Mouse (Mus musculus) kidney, embryonic 16.5 days (tissue): ENCODE measurements at regions not wholly inside any gene's neighbourhood (a gene's known extent, or its start where the extent isn't known, plus 50 kb on each side); places are given as distances from the start of the nearest gene placed in this dataset.
A peak's percentile ranks its signal among the peaks of the same experiment; 100 is the strongest.
"Not testable (repeated sequence)": the region's sequence is repeated elsewhere in the genome, so short reads cannot be mapped to it uniquely, and the experiment has no call there.

Experiments
- ATAC-seq: fragments of 200-750 bp; cut with Nextera tagmentation; 2 replicates; pipeline ENCODE4 v1.8.0; 2017; ENCODE audit warnings: moderate TSS enrichment; ENCODE audit not compliant: low FRiP score, low TSS enrichment
- H3K27ac ChIP-seq: fragments of 300-500 bp; sonication (generic); 2 replicates; pipeline ENCODE4 v1.5.1; 2014; ENCODE audit warnings: low read length
- H3K27me3 ChIP-seq: fragments of 300-500 bp; sonication (generic); 2 replicates; pipeline ENCODE4 v1.6.1; 2014; ENCODE audit warnings: low read length, control low read depth, mixed read lengths; ENCODE audit not compliant: insufficient read depth
- H3K36me3 ChIP-seq: fragments of 300-500 bp; sonication (generic); 2 replicates; pipeline ENCODE4 v1.6.1; 2014; ENCODE audit warnings: low read length, control low read depth, mixed read lengths; ENCODE audit not compliant: insufficient read depth
- H3K4me1 ChIP-seq: fragments of 300-500 bp; sonication (generic); 2 replicates; pipeline ENCODE4 v1.6.1; 2014; ENCODE audit warnings: low read length, control low read depth, mixed read lengths; ENCODE audit not compliant: insufficient read depth
- H3K4me2 ChIP-seq: fragments of 300-500 bp; sonication (generic); replicated peaks from 2 replicates; pipeline ENCODE4 v1.6.1; 2014; ENCODE audit warnings: low read depth, low read length
- H3K4me3 ChIP-seq: fragments of 300-500 bp; sonication (generic); 2 replicates; pipeline ENCODE4 v1.5.1; 2014; ENCODE audit warnings: mild to moderate bottlenecking, low read length
- H3K9ac ChIP-seq: fragments of 300-500 bp; sonication (generic); replicated peaks from 2 replicates; pipeline ENCODE4 v1.6.1; 2014; ENCODE audit warnings: low read length
- H3K9me3 ChIP-seq: fragments of 300-500 bp; sonication (generic); 2 replicates; pipeline ENCODE4 v1.6.1; 2016; ENCODE audit warnings: low read length, control low read depth
- WGBS: fragments of 180-500 bp; shearing (Covaris S2); extraction: QIAGEN DNeasy Blood & Tissue Kit; methylation state at CpG from one replicate; pipeline ENCODE4 v1.1.7; 2014; 5-methylcytosine and 5-hydroxymethylcytosine counted together

DNA sequence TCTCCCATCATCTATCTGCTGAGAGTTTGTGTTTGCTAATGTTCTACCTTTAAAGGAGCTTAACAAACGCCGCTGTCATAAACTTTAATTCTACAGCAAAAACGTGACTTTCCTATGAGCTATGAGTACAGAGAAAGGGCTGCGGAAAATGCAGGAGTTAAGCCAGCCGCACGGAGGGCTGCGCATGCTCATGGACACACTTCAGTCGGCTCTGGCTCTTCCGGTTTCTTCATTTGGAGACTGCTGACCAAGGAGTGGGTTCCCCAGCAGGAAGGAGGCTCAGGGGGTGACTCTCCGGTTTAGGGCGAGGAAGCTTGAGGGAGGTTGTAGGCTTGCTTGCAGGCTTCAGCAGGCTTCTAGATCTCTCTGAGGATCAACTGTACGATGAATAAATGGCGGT is 59.3 kb downstream of the Sox2 start:
- no peak overlapping the region for H3K4me3 ChIP-seq
- no peaks in the 10 kb centered on the region for H3K9me3 ChIP-seq
- no peak overlapping the region for H3K9ac ChIP-seq
- peak overlapping the region; percentile 43; the same call in 1 of the 2 replicates for H3K27ac ChIP-seq
- no peak overlapping the region for H3K4me2 ChIP-seq
- no peaks in the 10 kb centered on the region for H3K36me3 ChIP-seq
- WGBS = 70% methylated on average over 13 of the region's 13 CpGs
- H3K4me1 ChIP-seq = no peaks in the 10 kb centered on the region
- peak; percentile 59; the same call in 1 of the 2 replicates for ATAC-seq
- H3K27me3 ChIP-seq = no peaks in the 10 kb centered on the region

DNA sequence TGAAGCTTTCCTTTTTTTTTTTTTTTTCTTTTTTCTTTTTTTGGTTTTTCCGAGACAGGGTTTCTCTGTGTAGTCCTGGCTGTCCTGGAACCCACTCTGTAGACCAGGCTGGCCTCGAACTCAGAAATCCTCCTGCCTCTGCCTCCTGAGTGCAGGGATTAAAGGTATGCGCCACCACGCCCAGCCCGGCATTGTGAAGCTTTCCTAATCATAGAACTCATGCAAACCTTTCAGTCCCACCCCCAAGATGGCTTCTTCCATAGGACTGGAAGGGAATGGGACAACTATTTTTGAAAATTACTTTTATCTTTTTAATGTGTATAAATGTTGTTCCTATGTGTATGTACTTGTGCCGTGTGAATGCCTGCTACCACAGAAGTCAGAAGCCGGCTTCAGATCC is 61.9 kb downstream of the Sox2 start:
- not testable (repeated sequence) for ATAC-seq, H3K4me1 ChIP-seq, H3K27me3 ChIP-seq, H3K9ac ChIP-seq, H3K27ac ChIP-seq, H3K36me3 ChIP-seq, H3K9me3 ChIP-seq, H3K4me3 ChIP-seq, H3K4me2 ChIP-seq
- WGBS = 96% methylated on average over 7 of the region's 7 CpGs

DNA sequence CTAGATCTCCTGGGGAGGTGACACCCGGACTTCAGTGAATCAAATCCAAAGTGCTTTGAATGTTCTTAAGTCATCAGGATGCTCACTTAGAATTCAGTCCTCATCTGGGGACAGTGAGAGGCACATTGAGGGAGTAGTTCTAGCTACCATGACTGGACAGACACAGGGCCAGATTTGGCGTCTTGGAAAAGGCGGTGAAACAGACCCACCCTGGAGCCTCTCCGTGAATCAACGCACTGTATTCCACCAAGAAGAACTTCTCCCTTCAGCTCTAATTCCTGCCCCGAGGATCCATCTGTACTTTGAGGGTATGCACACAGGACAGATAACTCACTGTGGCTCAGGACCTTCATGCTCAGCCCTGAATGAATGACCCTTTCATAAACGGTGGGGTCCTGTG is 72.3 kb downstream of the Sox2 start:
- Histone ChIP-seq H3K4me2 (no peak overlapping the region), H3K36me3 (no peaks in the 10 kb centered on the region), H3K27ac (no peak overlapping the region), H3K9ac (no peak overlapping the region), H3K27me3 (no peaks in the 10 kb centered on the region), H3K4me3 (no peak overlapping the region), H3K9me3 (no peaks in the 10 kb centered on the region; the same call in 1 of the 2 replicates), H3K4me1 (no peaks in the 10 kb centered on the region)
- WGBS = 84% methylated on average over 7 of the region's 7 CpGs
- no peak for ATAC-seq

DNA sequence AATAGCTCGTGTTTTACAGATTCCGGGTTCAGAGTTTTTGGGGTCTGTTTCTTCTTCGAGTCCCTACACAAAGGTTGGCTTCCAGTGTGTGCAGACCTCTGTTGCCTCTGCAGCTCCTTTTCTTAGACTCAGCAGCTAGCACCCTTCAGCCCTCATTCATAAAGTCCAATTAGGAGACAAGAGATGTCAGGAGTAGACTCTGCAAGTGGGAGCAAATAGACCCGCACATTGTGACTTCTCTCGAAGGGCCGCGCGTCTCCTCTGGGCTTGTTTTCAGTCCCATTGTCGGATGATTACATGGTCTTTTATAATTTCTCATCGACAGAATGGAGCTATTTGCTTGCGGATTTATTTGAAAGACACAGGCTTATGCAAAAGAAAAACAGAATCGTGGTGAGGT is 76.8 kb downstream of the Sox2 start:
- H3K4me3 ChIP-seq = no peak overlapping the region
- H3K9ac ChIP-seq = no peak overlapping the region
- no peak for ATAC-seq
- H3K4me1 ChIP-seq = no peaks in the 10 kb centered on the region
- no peaks in the 10 kb centered on the region for H3K9me3 ChIP-seq
- H3K27me3 ChIP-seq = no peaks in the 10 kb centered on the region
- H3K36me3 ChIP-seq = no peaks in the 10 kb centered on the region
- no peak overlapping the region for H3K4me2 ChIP-seq
- 88% methylated on average over 12 of the region's 12 CpGs for WGBS
- no peak overlapping the region for H3K27ac ChIP-seq

DNA sequence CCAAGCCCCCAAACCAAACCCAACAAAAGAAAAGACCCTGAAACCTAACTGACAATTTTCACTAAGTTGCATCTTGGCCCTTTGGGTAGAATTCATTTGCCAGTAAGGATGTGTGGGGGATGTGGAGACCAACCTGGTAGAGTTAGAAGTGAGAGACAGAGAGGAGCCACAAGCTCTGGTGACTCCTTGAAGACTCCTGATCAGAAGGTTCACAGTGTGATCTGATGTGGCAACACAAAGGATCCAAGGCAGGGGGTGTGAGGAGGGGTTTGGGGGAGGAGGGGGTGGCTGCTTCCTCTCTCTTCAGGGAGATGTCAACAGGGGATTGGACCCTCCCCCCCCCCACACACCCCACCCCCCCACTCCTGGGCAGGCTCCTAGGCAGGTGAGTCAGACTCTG is 78.1 kb downstream of the Sox2 start:
- Histone ChIP-seq H3K9ac (no peak overlapping the region), H3K4me1 (no peaks in the 10 kb centered on the region), H3K9me3 (no peaks in the 10 kb centered on the region), H3K27ac (no peak overlapping the region), H3K36me3 (no peaks in the 10 kb centered on the region), H3K27me3 (no peaks in the 10 kb centered on the region), H3K4me2 (no peak overlapping the region), H3K4me3 (no peak overlapping the region)
- ATAC-seq = no peak

DNA sequence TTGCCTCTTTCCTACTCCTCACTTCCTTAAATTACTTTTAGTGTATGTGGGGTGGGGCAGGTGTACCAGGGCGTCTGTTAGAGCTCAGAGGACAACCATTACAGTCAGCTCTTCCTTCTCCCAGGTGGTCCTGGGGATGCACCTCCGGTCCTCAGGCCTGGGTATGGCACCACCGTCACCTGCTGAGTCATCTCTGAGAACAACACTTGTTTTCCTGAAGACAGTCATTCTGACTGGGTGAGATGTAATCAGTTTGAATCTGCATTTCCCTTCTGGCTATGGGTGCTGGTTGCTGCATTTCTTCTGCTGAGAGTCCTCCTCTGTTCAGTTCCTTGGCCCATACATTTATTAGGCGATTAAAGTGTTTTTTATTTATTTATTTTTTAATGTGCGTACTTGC is 84.8 kb downstream of the Sox2 start:
- H3K9me3 ChIP-seq = no peaks in the 10 kb centered on the region
- no peak overlapping the region for H3K4me3 ChIP-seq
- H3K9ac ChIP-seq = no peak overlapping the region
- no peaks in the 10 kb centered on the region for H3K27me3 ChIP-seq
- H3K36me3 ChIP-seq = no peaks in the 10 kb centered on the region
- no peak overlapping the region for H3K27ac ChIP-seq
- no peak for ATAC-seq
- 91% methylated on average over 5 of the region's 5 CpGs for WGBS
- no peak overlapping the region for H3K4me2 ChIP-seq
- H3K4me1 ChIP-seq = no peaks in the 10 kb centered on the region

DNA sequence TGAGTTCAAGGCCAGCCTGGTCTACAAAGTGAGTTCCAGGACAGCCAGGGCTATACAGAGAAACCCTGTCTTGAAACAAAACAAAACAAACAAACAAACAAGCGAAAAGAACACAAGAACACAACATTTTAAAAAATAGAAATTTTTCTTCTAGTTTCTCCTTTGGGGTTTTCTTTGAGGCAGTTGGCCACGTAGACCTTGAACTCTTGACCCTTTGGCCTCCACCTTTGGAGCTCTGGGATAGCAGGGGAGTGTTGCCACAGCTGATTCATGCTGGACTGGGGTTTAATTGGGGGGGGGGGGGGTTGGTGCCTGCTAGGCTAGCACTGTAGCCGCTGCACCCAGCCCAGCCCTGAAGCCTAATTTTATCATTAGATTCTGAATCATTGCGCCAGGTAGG is 87.8 kb downstream of the Sox2 start:
- Histone ChIP-seq H3K4me1 (no peaks in the 10 kb centered on the region), H3K4me3 (no peak overlapping the region), H3K27ac (no peak overlapping the region), H3K4me2 (no peak overlapping the region), H3K9me3 (no peaks in the 10 kb centered on the region), H3K9ac (no peak overlapping the region), H3K27me3 (no peaks in the 10 kb centered on the region), H3K36me3 (no peaks in the 10 kb centered on the region)
- ATAC-seq = no peak
- 85% methylated on average over 4 of the region's 4 CpGs for WGBS

DNA sequence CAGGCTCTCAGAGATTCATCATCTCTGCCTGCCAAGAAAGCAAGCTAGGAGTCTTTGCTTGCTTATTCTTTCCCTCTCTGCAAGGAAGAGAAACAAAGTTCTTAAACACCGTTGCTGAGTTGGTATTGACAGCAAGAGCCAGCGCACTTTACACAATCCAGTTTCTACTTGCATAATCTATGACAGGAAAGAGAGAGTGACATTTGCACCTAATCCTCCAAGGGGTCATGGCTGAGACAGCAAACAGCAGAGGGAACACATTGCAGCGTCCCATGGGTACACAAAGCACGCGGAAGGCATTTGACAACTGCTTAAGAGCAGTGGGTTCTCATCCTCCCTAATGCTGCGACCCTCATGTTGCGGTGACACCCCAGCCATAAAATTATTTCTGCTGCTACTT is 88.7 kb downstream of the Sox2 start:
- Histone ChIP-seq H3K36me3 (no peaks in the 10 kb centered on the region), H3K4me1 (no peaks in the 10 kb centered on the region), H3K4me2 (no peak overlapping the region), H3K4me3 (no peak overlapping the region), H3K27ac (no peak overlapping the region), H3K27me3 (no peaks in the 10 kb centered on the region), H3K9ac (no peak overlapping the region), H3K9me3 (no peaks in the 10 kb centered on the region)
- 51% methylated on average over 7 of the region's 7 CpGs for WGBS
- ATAC-seq = no peak

DNA sequence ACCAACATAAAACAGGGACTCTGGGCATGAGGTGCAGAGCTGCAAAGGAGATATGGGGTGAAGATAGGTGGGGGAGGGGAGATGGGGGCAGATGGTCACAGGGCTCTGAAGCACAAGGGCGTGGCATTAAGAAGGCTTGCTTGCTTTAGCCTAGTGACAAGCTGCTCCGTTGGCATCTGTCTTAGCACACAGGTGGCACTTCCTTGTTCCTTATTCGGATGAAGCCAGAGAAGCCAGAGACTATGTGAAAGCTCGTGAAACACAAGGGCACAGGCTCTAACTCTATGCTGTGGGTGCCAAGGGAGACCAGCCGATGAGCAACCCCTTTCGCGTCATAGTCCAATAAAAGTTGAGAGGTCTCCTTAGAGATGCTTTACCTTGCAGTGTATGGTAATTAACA is 89.5 kb downstream of the Sox2 start:
- 78% methylated on average over 7 of the region's 7 CpGs for WGBS
- Histone ChIP-seq H3K4me2 (no peak overlapping the region), H3K27me3 (no peaks in the 10 kb centered on the region), H3K36me3 (no peaks in the 10 kb centered on the region), H3K9ac (no peak overlapping the region), H3K9me3 (no peaks in the 10 kb centered on the region), H3K4me1 (no peaks in the 10 kb centered on the region), H3K27ac (no peak overlapping the region), H3K4me3 (no peak overlapping the region)
- no peak for ATAC-seq

DNA sequence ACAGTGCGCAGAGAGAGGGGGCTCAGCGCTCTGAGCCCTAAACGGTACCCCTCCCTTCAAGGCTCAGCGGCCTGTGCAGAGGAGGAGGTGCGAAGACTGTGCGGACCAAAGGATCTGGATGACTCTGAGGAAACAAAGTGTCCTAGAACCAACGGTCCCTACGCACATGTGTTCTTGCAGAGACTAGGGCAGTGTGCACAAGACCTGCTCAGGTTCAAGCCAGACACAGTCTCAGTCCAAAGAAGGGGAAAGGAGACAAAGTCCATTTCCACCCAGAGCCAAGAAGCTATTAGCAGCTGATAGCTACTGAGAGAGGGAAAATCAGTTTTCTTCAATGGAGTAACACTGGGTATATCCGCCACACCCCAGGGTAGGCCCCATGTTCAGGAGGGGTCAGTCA is 89.9 kb downstream of the Sox2 start:
- no peaks in the 10 kb centered on the region for H3K27me3 ChIP-seq
- no peak for ATAC-seq
- H3K9me3 ChIP-seq = no peaks in the 10 kb centered on the region
- H3K4me2 ChIP-seq = no peak overlapping the region
- 83% methylated on average over 9 of the region's 9 CpGs for WGBS
- no peak overlapping the region for H3K27ac ChIP-seq
- no peak overlapping the region for H3K9ac ChIP-seq
- H3K4me1 ChIP-seq = no peaks in the 10 kb centered on the region
- no peak overlapping the region for H3K4me3 ChIP-seq
- H3K36me3 ChIP-seq = no peaks in the 10 kb centered on the region

DNA sequence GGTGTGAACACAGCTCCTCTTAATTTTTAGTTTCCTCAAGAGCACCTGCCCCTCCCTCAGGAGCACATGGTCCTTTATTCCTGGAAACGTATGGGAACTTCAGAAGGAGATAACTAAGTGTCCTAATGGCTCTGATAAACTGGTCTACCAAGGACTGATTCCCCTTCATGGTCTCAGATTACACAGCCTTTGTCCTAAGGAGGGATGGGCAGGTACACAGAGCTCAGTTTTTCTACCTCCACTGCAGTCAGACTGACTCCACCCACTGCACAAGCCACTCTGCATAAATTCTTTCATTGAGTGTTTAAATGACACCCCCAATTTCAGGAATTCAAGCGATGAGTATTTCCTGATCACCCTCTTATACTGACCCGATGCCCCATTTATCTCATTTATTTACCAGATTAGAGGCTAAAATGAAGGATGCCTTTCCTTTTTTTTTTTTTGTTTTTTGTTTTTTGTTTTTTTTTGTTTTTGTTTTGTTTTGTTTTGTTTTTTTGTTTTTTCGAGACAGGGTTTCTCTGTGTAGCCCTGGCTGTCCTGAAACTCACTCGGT is 95.1 kb downstream of the Sox2 start:
- ATAC-seq = no peak
- no peaks in the 10 kb centered on the region for H3K27me3 ChIP-seq
- no peak overlapping the region for H3K27ac ChIP-seq
- no peak overlapping the region for H3K4me3 ChIP-seq
- 75% methylated on average over 5 of the region's 5 CpGs for WGBS
- no peaks in the 10 kb centered on the region for H3K9me3 ChIP-seq
- no peaks in the 10 kb centered on the region for H3K36me3 ChIP-seq
- H3K4me1 ChIP-seq = no peaks in the 10 kb centered on the region
- H3K9ac ChIP-seq = no peak overlapping the region
- no peak overlapping the region for H3K4me2 ChIP-seq
